Mouse (Mus musculus): ENCODE results near the gene Ccn2. TPM values are rescaled to one million over a fixed set of nuclear protein-coding genes. Genes with fewer than 3 reads are reported as not detected.

The Ccn2 gene
- 0.58 and 1.3 TPM in 2 replicates for polyA plus RNA-seq (2015; fragmentation: Nextera tagmentation; extraction: Ambion mirVana)

GRCm38 (mm10) chr10:24595250-24596002 lies at the start of gene Ccn2:
Gene Ccn2 (plus strand): TSS chr10:24595442.
- Histone ChIP-seq H3K4me1 (ENCODE audit: insufficient read depth) (no peaks in the 10 kb centered on the region), H3K36me3 (replicated peaks; ENCODE audit: insufficient read depth, low read length) (no peaks in the 10 kb centered on the region), H3K4me3 (ENCODE audit: low read depth, low read length) (peak within 1 kb of the TSS; percentile 49), H3K27me3 (ENCODE audit: insufficient read depth, low read length) (peaks cover 24% of the 10 kb centered on the region), H3K9ac (replicated peaks) (peak within 1 kb of the TSS; percentile 48; the same call in 1 of the 2 replicates), H3K4me2 (ENCODE audit: low read depth, low read length) (peak within 1 kb of the TSS; percentile 62), H3K9me3 (ENCODE audit: low read length) (no peaks in the 10 kb centered on the region), H3K27ac (ENCODE audit: low read depth) (peak within 1 kb of the TSS; percentile 67)
- TF ChIP-seq EP300 (IDR thresholded peaks at IDR 0.05; ENCODE audit: low read depth) (no peak), CTCF (IDR thresholded peaks at IDR 0.05; ENCODE audit: low read depth) (no peak)
- 2% methylated on average over 48 of the region's 53 CpGs for WGBS (ENCODE audit: insufficient replicate concordance)
- peak; percentile 69 for ATAC-seq
- peak; percentile 33 for DNase-seq

GRCm38 (mm10) chr10:24552870-24553269 lies 42.4 kb upstream of the Ccn2 start:
- H3K4me3 ChIP-seq (ENCODE audit: low read depth, low read length) = no peak overlapping the region
- DNase-seq (no peak), ATAC-seq (no peak)
- no peaks in the 10 kb centered on the region for H3K4me1 ChIP-seq (ENCODE audit: insufficient read depth)
- no peaks in the 10 kb centered on the region for H3K27me3 ChIP-seq (ENCODE audit: insufficient read depth, low read length)
- WGBS (ENCODE audit: insufficient replicate concordance) = 70% methylated on average over 1 of the region's 1 CpGs
- H3K9me3 ChIP-seq (ENCODE audit: low read length) = no peaks in the 10 kb centered on the region
- H3K36me3 ChIP-seq (replicated peaks; ENCODE audit: insufficient read depth, low read length) = no peaks in the 10 kb centered on the region
- TF ChIP-seq CTCF (IDR thresholded peaks at IDR 0.05; ENCODE audit: low read depth) (no peak), EP300 (IDR thresholded peaks at IDR 0.05; ENCODE audit: low read depth) (no peak)
- no peak overlapping the region for H3K9ac ChIP-seq (replicated peaks)
- H3K4me2 ChIP-seq (ENCODE audit: low read depth, low read length) = no peak overlapping the region
- H3K27ac ChIP-seq (ENCODE audit: low read depth) = no peak overlapping the region

GRCm38 (mm10) chr10:24554091-24554490 lies 41.2 kb upstream of the Ccn2 start:
- Histone ChIP-seq H3K4me1 (ENCODE audit: insufficient read depth) (no peaks in the 10 kb centered on the region), H3K9ac (replicated peaks) (no peak overlapping the region), H3K27ac (ENCODE audit: low read depth) (no peak overlapping the region), H3K9me3 (ENCODE audit: low read length) (no peaks in the 10 kb centered on the region), H3K27me3 (ENCODE audit: insufficient read depth, low read length) (no peaks in the 10 kb centered on the region), H3K36me3 (replicated peaks; ENCODE audit: insufficient read depth, low read length) (no peaks in the 10 kb centered on the region), H3K4me3 (ENCODE audit: low read depth, low read length) (no peak overlapping the region), H3K4me2 (ENCODE audit: low read depth, low read length) (no peak overlapping the region)
- 50% methylated on average over 2 of the region's 2 CpGs for WGBS (ENCODE audit: insufficient replicate concordance)
- TF ChIP-seq EP300 (IDR thresholded peaks at IDR 0.05; ENCODE audit: low read depth) (no peak), CTCF (IDR thresholded peaks at IDR 0.05; ENCODE audit: low read depth) (no peak)
- no peak for ATAC-seq
- no peak for DNase-seq

- no peaks in the 10 kb centered on the region for H3K36me3 ChIP-seq (replicated peaks; ENCODE audit: insufficient read depth, low read length)
- no peak for ATAC-seq
- H3K4me3 ChIP-seq (ENCODE audit: low read depth, low read length) = no peak overlapping the region
- TF ChIP-seq EP300 (IDR thresholded peaks at IDR 0.05; ENCODE audit: low read depth) (no peak), CTCF (IDR thresholded peaks at IDR 0.05; ENCODE audit: low read depth) (no peak)
- H3K27ac ChIP-seq (ENCODE audit: low read depth) = no peak overlapping the region
- WGBS (ENCODE audit: insufficient replicate concordance) = 82% methylated on average over 2 of the region's 2 CpGs
- no peaks in the 10 kb centered on the region for H3K9me3 ChIP-seq (ENCODE audit: low read length)
- H3K9ac ChIP-seq (replicated peaks) = no peak overlapping the region
- DNase-seq = no peak
- no peaks in the 10 kb centered on the region for H3K27me3 ChIP-seq (ENCODE audit: insufficient read depth, low read length)
- H3K4me2 ChIP-seq (ENCODE audit: low read depth, low read length) = no peak overlapping the region
- H3K4me1 ChIP-seq (ENCODE audit: insufficient read depth) = no peaks in the 10 kb centered on the region
These were observed 36.9 kb upstream of the Ccn2 start for GRCm38 (mm10) chr10:24558366-24558765.

GRCm38 (mm10) chr10:24569691-24570420 lies 25.4 kb upstream of the Ccn2 start:
- H3K9me3 ChIP-seq (ENCODE audit: low read length) = no peaks in the 10 kb centered on the region
- WGBS (ENCODE audit: insufficient replicate concordance) = 74% methylated on average over 2 of the region's 2 CpGs
- no peak overlapping the region for H3K27ac ChIP-seq (ENCODE audit: low read depth)
- no peak for TF ChIP-seq CTCF (IDR thresholded peaks at IDR 0.05; ENCODE audit: low read depth)
- TF ChIP-seq EP300 (IDR thresholded peaks at IDR 0.05; ENCODE audit: low read depth) = no peak
- H3K4me3 ChIP-seq (ENCODE audit: low read depth, low read length) = no peak overlapping the region
- H3K4me1 ChIP-seq (ENCODE audit: insufficient read depth) = no peaks in the 10 kb centered on the region
- ATAC-seq (no peak), DNase-seq (no peak)
- H3K9ac ChIP-seq (replicated peaks) = no peak overlapping the region
- no peaks in the 10 kb centered on the region for H3K36me3 ChIP-seq (replicated peaks; ENCODE audit: insufficient read depth, low read length)
- H3K27me3 ChIP-seq (ENCODE audit: insufficient read depth, low read length) = no peaks in the 10 kb centered on the region
- no peak overlapping the region for H3K4me2 ChIP-seq (ENCODE audit: low read depth, low read length)
